Mouse (Mus musculus) cerebellum, adult 2 months (tissue): ENCODE results near the gene Slc44a4.

Experiments used
- CTCF ChIP-seq: fragments of 200-500 bp; IDR thresholded peaks from 2 replicates; pipeline ENCODE4 v1.5.1; 2011; ENCODE audit warnings: low read depth, mild to moderate bottlenecking, control low read depth, low read length, moderate library complexity, borderline replicate concordance; ENCODE audit not compliant: insufficient read depth
- POLR2A ChIP-seq: fragments of 200-500 bp; IDR thresholded peaks from 2 replicates; pipeline ENCODE4 v1.6.1; 2011; ENCODE audit warnings: low read length, control low read depth, borderline replicate concordance; ENCODE audit not compliant: insufficient read depth

GRCm38 (mm10) chr17:34944362-34944761 lies 30.1 kb downstream of the Slc44a4 start:
- TF ChIP-seq CTCF (no peak), POLR2A (no peak)
